Mouse (Mus musculus): ENCODE data around the gene Ccdc106. TPM values are rescaled to one million over a fixed set of nuclear protein-coding genes. Genes with fewer than 3 reads are reported as not detected.
"Not testable (repeated sequence)": the region's sequence is repeated elsewhere in the genome, so short reads cannot be mapped to it uniquely, and the experiment has no call there.

Ccdc106 gene
- total RNA-seq, 4 experiments from 2014 or later = not detected

DNA sequence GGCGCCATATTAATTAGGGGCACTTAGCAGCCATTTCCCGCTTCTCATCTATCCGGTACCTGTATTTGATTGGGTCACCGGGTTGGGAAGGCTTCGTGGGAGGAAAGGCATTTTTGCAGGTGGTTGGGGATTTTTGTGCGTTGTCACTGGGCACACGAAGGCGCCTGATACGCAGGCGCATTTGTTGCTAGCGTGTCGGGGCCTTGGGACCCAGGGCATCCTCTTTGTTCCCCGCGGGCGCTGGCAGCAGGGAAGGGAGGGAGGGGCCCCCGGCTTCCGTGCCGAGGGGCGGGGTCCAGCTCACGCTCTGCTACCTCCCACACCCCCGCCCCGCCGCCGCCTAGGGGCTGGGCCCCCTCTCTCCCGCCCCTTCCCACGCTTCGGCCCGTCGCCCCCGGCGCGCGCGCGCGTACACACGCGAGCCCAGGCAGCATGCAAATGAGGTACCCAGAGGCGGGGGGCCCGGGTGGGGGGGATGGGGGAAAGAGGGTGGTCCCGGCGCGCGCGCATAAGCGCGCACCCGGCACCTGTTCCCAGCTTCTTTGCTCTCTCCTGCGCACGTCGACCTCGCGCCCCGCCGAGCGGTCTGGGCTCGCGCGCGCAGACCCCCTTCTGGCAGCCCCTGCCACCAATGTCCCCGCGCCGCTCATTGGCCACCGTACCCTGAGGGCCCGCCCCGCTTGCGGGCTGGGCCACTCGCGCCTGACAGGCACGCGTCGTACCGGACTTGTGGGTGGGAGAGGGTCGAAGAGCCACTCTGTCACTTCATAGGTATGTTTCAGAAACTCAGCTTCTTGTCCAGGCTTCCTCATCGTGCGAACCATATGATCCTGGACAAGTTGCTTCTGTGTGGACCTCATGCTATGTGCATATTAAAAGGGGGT, 5.0 kb upstream of the Ccdc106 start, which contains the start of gene Gm44973:
Gene Gm44973, plus strand, starts transcription at position 379 of the 884 bp plus-strand sequence.
- peak; percentile 89 to 90 for DNase-seq (ENCODE audit: low spot score in 2 of 2)

DNA sequence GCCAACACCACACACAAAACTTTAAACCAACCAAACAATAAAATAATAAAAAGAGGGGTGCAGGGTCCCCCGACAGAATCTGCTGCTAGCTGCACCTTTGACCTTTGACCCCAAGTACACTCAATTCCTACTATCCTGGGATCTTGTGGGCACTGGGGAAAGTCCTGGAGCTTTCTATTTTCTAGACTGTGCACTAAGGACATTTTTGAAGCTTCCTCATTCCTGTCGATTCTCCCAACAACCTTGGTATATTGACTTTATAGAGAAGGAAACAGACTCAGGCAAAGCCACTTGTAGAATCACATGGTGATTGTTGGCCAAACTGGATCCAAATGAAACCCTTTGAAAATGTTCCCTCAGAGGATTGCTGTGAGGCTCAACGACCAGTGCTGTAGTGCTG, 4.3 kb upstream of the Ccdc106 start:
- DNase-seq (ENCODE audit: low spot score in 2 of 2) = no peak

DNA sequence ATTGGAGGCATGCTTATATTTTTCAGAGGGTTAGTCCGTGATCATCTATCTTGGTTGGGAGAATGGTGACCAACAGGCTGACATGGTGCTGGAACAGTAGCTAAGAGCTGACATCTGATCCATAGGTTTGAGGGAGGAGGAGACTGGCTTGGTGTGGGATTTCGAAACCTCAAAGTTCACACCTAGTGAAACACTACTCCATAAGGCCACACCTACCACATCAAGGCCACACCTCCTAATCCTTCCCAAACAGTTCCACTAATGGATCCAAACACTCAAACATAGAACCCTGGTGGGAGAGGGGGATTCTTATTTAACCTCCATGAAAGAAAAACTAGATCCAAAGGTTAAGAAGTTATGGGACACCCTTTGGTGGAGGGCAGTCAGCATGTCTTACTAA, 3.4 kb upstream of the Ccdc106 start:
- no peak for DNase-seq (ENCODE audit: low spot score in 2 of 2)

DNA sequence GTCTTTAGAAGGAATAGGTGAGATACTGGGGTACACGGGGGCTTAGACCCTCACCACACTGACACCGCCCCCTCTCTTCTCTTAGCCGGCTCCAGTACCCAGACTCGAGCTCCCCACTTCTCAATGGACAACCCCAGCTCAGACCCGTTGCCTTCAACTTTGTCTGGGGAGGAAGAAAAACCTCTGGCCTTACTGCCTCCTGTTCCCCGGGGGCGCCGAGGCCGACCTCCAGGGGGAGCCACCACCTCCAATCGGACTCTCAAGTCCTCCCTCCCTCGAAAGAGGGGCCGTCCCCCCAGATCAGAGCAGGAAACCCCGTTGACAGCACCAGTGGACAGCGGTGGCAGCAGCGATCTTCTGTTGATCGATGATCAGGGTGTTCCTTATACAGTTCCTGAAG, 3.0 kb upstream of the Ccdc106 start:
- no peak for DNase-seq (ENCODE audit: low spot score in 2 of 2)

DNA sequence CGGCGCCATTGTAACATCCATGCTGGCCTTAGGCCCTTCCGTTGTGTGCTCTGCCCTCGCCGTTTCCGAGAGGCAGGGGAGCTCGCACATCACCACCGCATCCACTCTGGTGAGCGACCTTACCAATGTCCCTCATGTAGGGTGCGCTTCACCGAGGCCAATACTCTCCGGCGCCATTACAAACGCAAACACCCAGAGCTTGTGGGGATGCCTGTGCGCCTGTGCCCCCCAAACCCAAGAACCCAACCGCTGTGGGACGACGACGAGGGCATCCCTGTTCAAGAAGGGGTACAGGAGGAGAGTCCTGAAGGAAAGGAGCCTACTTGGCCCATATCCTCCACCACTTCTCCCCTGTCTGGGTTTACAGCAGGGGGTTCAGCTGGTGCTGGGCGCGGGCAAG, 2.4 kb upstream of the Ccdc106 start:
- DNase-seq (ENCODE audit: low spot score in 2 of 2) = no peak

DNA sequence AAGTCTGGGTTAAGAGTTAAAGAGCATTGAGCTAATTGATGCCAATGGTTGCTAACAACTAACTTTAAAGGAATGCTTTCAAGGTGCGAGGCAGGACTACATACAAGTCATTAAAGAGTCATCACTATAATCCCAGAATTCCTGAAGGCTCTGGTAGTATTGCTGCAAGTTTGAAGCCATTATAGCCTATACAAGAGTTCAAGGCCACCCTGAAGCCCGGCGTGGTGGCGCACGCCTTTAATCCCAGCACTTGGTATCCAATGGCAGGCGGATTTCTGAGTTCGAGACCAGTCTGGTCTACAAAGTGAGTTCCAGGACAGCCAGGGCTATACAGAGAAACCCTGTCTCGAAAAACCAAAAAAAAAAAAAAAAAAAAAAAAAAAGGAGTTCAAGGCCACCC, 777 bp upstream of the Ccdc106 start:
- DNase-seq (ENCODE audit: low spot score in 2 of 2) = not testable (repeated sequence)

DNA sequence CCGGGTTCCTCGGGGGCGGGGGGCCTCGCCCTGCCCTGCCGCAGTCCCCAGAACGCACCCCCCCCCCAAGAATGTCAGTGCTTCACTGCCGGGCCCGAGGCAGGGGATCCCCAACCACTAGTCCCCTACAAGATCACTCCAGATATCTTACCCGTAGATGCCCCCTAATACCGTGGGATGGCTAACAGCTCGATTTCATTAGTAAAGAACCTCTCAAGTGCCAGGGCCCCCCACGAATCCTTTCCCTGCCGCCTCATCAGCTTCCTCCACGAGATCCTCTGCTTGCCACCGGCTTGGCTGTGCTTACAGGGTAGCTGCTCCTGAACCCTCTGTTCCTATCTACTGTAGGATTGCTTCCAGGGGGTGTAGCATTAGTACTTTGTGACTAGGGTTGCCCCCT, 332 bp downstream of the Ccdc106 start:
- DNase-seq (ENCODE audit: low spot score in 2 of 2) = no peak

DNA sequence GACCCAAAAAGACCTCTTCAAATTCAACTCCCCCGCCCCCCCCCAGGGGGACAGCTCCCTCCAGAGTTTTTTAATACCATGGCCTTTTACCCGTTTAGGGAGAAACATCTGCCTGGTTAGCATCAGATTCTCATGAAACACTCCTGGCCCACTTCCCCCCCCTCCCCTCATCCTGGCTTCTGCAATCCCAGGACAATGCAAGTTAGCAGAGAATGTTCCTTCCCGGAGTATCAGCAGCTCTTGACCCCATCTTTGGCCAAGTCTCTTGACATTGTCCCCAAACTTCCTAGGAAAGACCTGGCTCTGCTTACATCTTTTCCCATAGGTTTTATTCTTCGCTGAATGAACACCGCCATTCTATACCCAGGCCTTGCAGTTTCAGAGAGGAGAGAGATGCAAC, 844 bp downstream of the Ccdc106 start:
- DNase-seq (ENCODE audit: low spot score in 2 of 2) = no peak

DNA sequence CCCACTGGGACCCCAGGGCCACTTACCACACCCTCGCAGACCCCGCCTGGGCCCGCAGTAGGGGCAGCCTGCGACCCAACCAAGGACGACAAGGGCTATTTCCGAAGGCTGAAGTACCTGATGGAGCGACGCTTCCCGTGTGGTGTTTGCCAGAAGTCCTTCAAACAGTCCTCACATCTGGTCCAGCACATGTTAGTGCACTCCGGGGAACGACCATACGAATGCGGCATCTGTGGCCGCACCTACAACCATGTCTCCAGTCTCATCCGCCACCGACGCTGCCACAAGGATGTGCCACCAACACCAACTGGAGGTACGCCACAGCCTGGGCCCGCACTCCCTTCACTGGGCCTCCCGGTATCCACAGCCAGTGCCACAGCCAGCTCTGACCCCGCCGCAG, 9.2 kb downstream of the Ccdc106 start:
- no peak for DNase-seq (ENCODE audit: low spot score in 2 of 2)

DNA sequence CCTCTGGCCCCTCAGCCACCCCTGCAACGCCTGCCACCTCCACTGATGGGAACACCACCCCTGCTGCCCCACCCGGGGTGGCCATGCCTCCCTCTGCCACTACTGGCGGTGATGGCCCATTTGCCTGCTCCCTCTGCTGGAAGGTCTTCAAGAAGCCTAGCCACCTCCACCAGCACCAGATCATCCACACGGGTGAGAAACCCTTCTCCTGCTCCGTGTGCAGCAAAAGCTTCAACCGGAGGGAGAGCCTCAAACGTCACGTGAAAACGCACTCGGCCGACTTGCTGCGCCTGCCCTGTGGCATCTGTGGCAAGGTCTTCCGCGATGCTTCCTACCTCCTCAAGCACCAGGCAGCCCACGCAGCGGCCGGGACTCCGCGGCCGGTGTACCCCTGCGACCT, 9.6 kb downstream of the Ccdc106 start:
- DNase-seq (ENCODE audit: low spot score in 2 of 2) = no peak

DNA sequence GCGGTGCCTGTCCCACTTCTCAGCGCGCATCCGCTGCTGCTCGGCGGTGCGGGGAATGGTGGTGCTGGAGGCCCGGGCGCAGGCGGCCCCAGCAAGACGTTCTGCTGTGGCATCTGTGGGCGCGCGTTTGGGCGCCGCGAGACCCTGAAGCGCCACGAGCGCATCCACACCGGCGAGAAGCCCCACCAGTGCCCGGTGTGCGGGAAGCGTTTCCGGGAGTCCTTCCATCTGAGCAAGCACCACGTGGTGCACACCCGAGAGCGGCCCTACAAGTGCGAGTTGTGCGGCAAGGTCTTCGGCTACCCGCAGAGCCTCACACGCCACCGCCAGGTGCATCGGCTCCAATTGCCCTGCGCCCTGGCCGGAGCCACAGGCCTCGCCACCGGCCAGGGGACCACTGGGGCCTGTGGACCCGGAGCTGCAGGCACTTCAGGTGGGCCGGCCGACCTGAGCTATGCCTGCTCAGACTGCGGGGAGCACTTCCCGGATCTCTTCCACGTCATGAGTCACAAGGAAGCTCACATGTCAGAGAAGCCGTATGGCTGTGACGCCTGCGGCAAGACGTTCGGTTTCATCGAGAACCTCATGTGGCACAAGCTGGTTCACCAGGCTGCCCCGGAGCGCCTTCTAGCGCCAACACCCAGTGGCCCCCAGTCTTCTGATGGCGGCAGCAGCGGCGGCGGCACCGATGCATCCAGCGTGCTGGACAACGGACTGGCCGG, 10.4 kb downstream of the Ccdc106 start:
- DNase-seq (ENCODE audit: low spot score in 2 of 2) = no peak

DNA sequence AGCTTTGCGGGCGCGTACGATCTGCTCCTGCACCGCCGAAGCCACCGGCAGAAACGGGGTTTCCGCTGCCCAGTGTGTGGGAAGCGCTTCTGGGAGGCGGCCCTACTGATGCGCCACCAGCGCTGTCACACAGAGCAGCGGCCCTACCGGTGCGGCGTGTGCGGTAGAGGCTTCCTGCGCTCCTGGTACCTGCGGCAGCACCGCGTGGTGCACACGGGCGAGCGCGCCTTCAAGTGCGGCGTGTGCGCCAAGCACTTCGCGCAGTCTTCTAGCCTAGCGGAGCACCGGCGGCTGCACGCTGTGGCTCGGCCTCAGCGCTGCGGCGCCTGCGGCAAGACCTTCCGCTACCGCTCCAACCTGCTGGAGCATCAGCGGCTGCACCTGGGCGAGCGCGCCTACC, 11.1 kb downstream of the Ccdc106 start:
- no peak for DNase-seq (ENCODE audit: low spot score in 2 of 2)

DNA sequence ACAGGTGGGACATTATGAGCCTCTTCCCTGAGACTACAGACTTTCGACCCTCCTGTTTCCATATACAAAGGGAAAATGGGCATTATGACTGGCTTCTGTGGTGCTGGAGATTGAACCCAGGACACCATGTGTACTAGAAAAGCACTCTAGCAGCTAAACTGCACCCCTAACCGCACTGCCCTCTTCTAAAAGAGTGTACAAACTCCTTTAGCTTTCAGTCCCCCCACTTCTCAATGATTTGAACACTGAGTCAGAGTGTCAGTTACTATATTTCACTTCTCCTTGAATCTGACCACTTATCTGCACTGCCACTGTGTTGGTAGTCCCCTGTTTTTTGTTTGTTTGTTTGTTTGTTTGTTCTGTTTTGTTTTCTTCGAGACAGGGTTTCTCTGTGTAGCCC, 13.5 kb downstream of the Ccdc106 start, which contains the start of gene 4632433K11Rik:
Gene 4632433K11Rik, plus strand, starts transcription at position 301 of the 400 bp plus-strand sequence.
- DNase-seq (ENCODE audit: low spot score in 2 of 2) = no peak

DNA sequence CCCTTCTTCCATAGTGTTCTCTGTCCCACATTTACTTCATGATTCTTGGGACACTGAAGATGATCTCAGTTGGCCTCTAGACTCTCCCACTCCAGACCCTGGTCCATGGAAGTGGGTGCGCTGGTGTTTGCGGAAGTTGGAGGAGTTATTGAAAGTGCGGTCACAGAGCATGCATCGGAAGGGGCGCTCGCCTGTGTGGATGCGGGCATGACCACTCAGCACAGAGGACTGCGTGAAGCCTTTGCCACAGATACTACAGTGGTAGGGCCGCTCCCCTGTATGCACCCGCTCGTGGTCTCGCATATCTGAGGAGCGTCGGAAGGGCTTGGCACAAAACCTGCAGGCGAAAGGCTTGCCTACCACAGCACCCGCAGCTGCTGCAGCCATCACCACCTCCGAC, 15.3 kb downstream of the Ccdc106 start:
- DNase-seq (ENCODE audit: low spot score in 2 of 2) = no peak

DNA sequence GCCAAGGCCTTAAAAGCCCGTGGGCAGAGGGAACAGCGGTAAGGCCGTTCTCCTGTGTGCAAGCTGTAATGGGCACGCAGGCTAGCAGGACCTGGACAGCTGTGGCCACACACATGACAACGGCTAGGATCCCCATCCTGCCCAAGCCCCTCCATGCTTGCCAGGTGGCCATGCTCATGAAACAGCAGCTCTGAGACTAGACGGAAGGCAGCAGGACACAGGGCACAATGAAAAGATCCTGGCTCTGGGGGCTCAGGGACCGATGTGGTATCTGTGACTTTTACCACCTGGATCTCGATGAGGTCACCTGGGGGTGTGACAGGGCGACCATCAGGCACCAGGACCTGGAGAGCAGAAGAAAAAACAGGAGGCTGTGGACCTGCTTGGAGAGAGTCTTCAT, 15.8 kb downstream of the Ccdc106 start:
- no peak for DNase-seq (ENCODE audit: low spot score in 2 of 2)

DNA sequence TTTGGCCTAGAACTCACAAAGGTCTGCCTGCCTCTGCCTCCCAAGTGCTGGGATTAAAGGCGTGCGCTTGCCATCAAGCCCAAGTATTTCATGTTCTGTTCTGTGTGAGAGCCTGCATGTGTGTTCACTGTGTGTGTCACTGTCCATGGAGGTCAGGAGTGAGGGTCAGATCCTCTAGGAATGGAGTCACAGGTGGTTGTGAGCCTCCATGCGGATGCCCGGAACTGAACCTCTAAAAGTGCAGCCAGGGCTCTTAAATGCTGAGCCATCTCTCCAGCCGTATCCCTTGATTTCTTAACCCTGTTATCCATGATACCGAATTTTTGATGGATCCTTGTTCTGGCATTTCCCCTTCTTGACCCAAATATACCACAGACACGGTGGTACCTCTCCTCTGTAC, 16.7 kb downstream of the Ccdc106 start:
- no peak for DNase-seq (ENCODE audit: low spot score in 2 of 2)

DNA sequence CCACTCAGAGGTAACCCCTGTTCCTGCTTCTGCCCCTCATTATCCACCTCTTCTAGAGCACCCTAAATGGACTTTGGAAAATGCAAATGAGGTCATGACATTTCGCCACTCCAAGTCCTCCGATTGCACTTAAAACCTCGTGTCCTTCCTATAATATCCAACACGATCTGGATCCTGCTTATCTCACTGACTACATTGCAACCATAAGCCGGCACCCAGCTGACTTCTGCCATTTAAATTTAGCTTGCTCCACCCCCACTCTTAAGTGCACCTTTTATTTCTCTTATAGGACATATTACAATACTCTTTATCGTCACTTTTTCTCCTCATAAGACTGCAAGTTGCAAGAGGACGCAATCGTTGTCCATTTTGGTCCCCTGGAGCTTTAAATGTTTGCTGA, 17.1 kb downstream of the Ccdc106 start:
- no peak for DNase-seq (ENCODE audit: low spot score in 2 of 2)

DNA sequence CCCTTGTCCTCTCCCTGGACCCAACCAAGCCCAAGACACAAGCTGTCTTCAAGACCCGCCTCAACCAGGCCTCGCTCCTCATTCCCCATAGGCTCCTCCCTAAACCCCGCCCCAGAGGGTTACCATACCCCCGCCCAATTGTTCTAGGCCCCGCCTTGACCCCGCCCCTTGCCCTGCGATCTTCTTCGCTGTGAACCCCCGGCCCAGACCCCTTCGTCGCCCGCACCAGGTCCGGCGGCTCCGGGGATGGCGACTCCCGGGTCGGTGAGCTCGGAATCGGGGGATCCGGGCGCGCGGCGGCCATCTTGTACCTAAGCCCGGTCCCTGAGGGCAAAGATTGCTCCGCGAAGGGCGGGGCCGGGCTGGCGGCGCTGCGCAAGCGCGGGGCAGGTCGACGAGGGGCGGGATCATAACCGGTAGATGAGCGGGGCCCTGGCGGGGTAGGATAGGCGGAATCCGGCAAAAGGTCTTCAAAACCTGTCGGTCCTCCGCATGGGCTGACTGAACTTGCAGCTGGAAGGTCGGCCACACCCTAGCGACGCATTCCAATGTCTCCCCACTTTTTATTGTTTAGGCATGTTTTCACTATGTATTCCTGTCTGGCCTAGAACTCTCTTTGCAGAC, 17.9 kb downstream of the Ccdc106 start, which contains the start of gene Zfp784:
Gene Zfp784, minus strand, starts transcription at position 338 of the 624 bp plus-strand sequence.
- DNase-seq (ENCODE audit: low spot score in 2 of 2) = peak; percentile 89 to 90

DNA sequence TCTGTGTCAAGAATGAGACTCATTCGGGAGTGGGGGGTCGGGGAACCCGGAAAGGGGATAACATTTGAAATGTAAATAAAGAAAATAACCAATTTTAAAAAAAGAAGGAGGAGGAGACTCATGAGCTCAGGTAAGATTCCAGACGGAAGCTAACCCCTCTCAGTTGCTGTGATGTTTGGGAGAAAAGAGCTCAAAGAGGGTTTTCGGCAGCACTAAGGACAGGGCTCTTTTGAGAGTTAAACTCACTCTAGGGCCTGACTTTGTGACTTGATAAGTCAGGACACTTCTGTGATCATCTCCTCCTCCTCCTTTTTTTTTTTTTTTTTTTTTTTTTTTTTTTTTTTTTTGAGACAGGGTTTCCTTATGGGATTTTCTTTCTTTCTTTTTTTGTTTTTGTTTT, 18.6 kb downstream of the Ccdc106 start:
- DNase-seq (ENCODE audit: low spot score in 2 of 2) = no peak

DNA sequence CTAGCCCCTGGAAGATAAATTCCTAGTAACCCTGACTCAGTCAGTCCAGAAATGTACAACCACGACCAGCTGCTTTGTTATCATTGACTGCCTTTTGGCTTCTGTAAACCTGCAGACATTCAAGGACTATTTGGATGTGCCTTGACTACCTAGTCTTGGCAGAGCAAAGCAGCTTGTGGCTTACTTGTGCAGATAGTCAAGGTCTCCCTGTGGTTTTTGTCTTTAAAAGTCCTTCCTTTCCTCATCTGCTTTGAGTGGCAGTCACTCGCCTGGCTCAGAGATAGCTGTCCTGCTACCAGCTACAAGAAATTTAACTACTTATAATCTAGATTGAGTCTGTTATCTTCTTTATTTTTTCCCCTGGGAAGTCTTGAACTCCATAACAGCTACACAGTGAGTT, 24.6 kb downstream of the Ccdc106 start:
- DNase-seq (ENCODE audit: low spot score in 2 of 2) = no peak

DNA sequence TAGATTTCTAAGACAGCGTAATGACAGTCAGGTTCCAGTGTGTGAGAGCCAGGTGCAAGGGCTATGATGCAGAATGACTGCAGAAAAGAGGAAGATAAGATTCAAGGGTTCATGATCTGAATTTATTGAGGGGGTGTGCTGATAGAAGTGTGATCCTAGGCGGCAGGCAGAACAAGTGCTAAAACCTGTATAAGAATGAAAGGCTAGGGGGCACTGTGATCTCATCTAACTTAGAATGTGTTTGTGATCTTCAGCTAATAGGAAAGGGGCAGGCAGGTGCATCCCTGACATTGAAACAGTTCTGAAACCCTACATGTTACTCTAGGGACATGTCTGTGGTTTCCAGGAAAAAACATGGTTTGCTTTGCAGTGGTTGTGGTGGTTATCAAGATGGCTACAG, 25.8 kb downstream of the Ccdc106 start:
- DNase-seq (ENCODE audit: low spot score in 2 of 2) = no peak

DNA sequence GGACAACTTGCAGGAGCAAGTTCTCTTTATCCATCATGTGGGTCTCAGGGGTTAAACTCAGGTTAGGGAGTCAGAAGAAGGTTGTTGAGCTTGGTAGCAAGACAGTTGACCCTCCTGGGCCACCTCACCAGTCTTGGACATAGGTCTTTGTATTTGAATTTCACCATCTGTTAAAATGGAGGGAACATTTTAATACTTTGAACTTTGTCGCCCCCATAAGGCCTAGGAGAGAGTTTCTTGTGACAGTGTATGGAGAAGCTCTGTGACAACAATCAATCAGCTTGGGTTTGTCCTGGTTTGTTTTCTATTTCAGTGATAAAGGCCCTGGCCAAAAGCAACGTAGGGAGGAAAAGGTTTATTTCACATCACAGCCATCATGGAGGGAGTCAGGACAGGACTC, 27.0 kb downstream of the Ccdc106 start:
- DNase-seq (ENCODE audit: low spot score in 2 of 2) = no peak

All from gastrocnemius, adult 8-10 months (tissue).